In the genomic region with DNA sequence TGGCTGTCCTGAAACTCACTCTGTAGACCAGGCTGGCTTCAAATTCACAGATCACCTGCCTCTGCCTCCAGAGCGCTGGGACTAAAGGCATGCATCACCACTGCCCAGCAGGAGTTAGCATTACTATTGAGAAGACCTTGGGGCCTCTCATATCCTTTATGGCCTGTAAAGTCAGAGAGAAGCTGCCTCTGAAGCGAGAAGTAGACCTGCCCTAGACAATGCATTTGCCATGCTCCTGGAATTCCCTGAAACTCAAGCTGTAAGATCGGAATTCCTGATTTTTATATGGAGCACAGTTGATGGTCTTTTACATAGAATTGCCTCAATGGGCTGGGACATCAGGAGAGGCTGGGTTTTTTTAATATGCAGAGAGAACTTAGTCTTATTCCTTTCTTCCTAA, we compare ENCODE assay signal across 21 mouse cellular contexts.
DNase-seq lines count a peak whose midpoint lies in the region; ATAC-seq lines count a peak whose summit lies in the region.
"Had no signal": no experiment of that assay in that cellular context is flagged by ENCODE, and none has a peak within 500 bp of the region (broad histone marks: within the 10 kb centered on the region; RNA-seq: fewer than 3 reads in every experiment).

No protein-coding gene starts in this region.

- no peak for ATAC-seq in erythroblast, adult 5-6 weeks (replicated peaks; ENCODE audit: low FRiP score, poor library complexity, severe bottlenecking)
- ATAC-seq: activated CD4-positive, CD25-positive, alpha-beta regulatory T cell, adult 4 months; CD4-positive, CD25-positive, alpha-beta regulatory T cell, adult 4 months; forebrain, embryonic 13.5 days; forebrain, embryonic 15.5 days; forebrain, postnatal 0 days; Patski had no signal

- peak; percentile 7 for DNase-seq in heart, adult 11 months
- DNase-seq in heart, postnatal 4 days: no peak
- DNase-seq in R1 (ENCODE audit: low read depth, low spot score): peak; percentile 59
- DNase-seq in frontal cortex, postnatal 25 days (ENCODE audit: low spot score in 2 of 2): no peak
- DNase-seq: adrenal gland, adult 8-10 months; adrenal gland, postnatal 14 days; adrenal gland, postnatal 36 days; B cell, adult 2 months; cerebellum, adult 11-12 months; cerebellum, adult 8-10 months; cerebellum, adult 9-11 months; cerebellum, postnatal 14 days; cerebellum, postnatal 36 days; embryo, embryonic 11 days; forebrain, postnatal 0 days had no signal

Comparison
In these comparisons a context has a peak if more than half of its experiments do, and no peak if none do; other contexts are left out.
1. DNase-seq: peak in heart, adult 11 months (single experiment) and R1 (single experiment); none in heart, postnatal 4 days (single experiment) and frontal cortex, postnatal 25 days (0 of 2).